Mouse (Mus musculus) stomach, postnatal 0 days (tissue): ENCODE data around the gene Gm11939. TPM values are rescaled to one million over a fixed set of nuclear protein-coding genes. Genes with fewer than 3 reads are reported as not detected.

ENCODE experiments used
- ATAC-seq: fragments of 200-750 bp; cut with Nextera tagmentation; 2 replicates; pipeline ENCODE4 v1.8.0; 2017; ENCODE audit not compliant: low FRiP score, low TSS enrichment
- DNase-seq: peaks from one replicate; pipeline ENCODE4 v3.0.0-alpha.2; 2016; ENCODE audit warnings: low spot score
- H3K27ac ChIP-seq: fragments of 300-500 bp; sonication (generic); replicated peaks from 2 replicates; pipeline ENCODE4 v1.5.1; 2014; ENCODE audit warnings: mild to moderate bottlenecking, control low read depth
- H3K27me3 ChIP-seq: fragments of 300-500 bp; sonication (generic); 2 replicates; pipeline ENCODE4 v1.6.1; 2014; ENCODE audit warnings: low read length; ENCODE audit not compliant: control insufficient read depth, insufficient read depth
- H3K36me3 ChIP-seq: fragments of 300-500 bp; sonication (generic); 2 replicates; pipeline ENCODE4 v1.6.1; 2014; ENCODE audit warnings: low read length, mixed read lengths; ENCODE audit not compliant: control insufficient read depth, insufficient read depth
- H3K4me1 ChIP-seq: fragments of 300-500 bp; sonication (generic); replicated peaks from 2 replicates; pipeline ENCODE4 v1.6.1; 2014; ENCODE audit warnings: antibody characterized with exemption; ENCODE audit not compliant: control insufficient read depth, insufficient read depth
- H3K4me2 ChIP-seq: fragments of 300-500 bp; sonication (generic); replicated peaks from 2 replicates; pipeline ENCODE4 v1.6.1; 2014; ENCODE audit warnings: low read depth, mild to moderate bottlenecking, control low read depth, moderate library complexity
- H3K4me3 ChIP-seq: fragments of 300-500 bp; sonication (generic); 2 replicates; pipeline ENCODE4 v1.5.1; 2014; ENCODE audit warnings: low read depth, low read length, control low read depth
- H3K9ac ChIP-seq: fragments of 300-500 bp; sonication (generic); 2 replicates; pipeline ENCODE4 v1.6.1; 2014; ENCODE audit warnings: mild to moderate bottlenecking, low read length, control low read depth, mixed read lengths
- H3K9me3 ChIP-seq: fragments of 300-500 bp; sonication (generic); 2 replicates; pipeline ENCODE4 v1.6.1; 2016; ENCODE audit warnings: low read length; ENCODE audit not compliant: control insufficient read depth
- CTCF ChIP-seq: IDR thresholded peaks from 2 replicates; pipeline ENCODE4 v1.5.1; 2016; ENCODE audit warnings: antibody characterized with exemption, low read depth, mild to moderate bottlenecking, moderate library complexity
- EP300 ChIP-seq: optimal IDR thresholded peaks from 2 replicates; pipeline ENCODE3; 2016; ENCODE audit warnings: antibody characterized with exemption
- WGBS: fragments of 180-500 bp; shearing (Covaris S2); extraction: QIAGEN DNeasy Blood & Tissue Kit; methylation state at CpG from one replicate; pipeline ENCODE4 v1.1.7; 2014; 5-methylcytosine and 5-hydroxymethylcytosine counted together
- polyA plus RNA-seq: library from polyadenylated mRNA; unstranded; fragments of >200 nt; fragmentation: Nextera tagmentation; extraction: Ambion mirVana; gene quantifications from 2 replicates; pipeline ENCODE4 v1.2.1, GENCODE M21; 2015

The Gm11939 gene
- polyA plus RNA-seq, 1 experiment from 2014 or later, result not detected

- Histone ChIP-seq H3K4me2 (no peak overlapping the region), H3K27me3 (no peaks in the 10 kb centered on the region)
- WGBS, result 55% methylated on average over 9 of the region's 9 CpGs
Measured at GRCm38 (mm10) chr11:99539721-99540120, 19.5 kb downstream of the Gm11939 start.

GRCm38 (mm10) chr11:99521288-99521860 lies 37.9 kb downstream of the Gm11939 start, which contains the start of gene Krt39:
TSS of gene Krt39 (minus strand) at chr11:99521338.
- ATAC-seq (no peak), DNase-seq (no peak)
- no peak for TF ChIP-seq EP300
- no peak for TF ChIP-seq CTCF
- H3K27me3 ChIP-seq, result no peaks in the 10 kb centered on the region
- H3K4me1 ChIP-seq, result no peaks in the 10 kb centered on the region
- no peaks in the 10 kb centered on the region for H3K36me3 ChIP-seq
- no peak within 1 kb of the TSS for H3K27ac ChIP-seq
- no peaks in the 10 kb centered on the region for H3K9me3 ChIP-seq
- no peak within 1 kb of the TSS for H3K4me2 ChIP-seq
- no peak within 1 kb of the TSS for H3K4me3 ChIP-seq
- 71% methylated on average over 13 of the region's 13 CpGs for WGBS
- H3K9ac ChIP-seq, result no peak within 1 kb of the TSS

More at GRCm38 (mm10) chr11:99539721-99540120, 19.5 kb downstream of the Gm11939 start:
- Histone ChIP-seq H3K27ac (no peak overlapping the region), H3K9ac (no peak overlapping the region), H3K4me3 (no peak overlapping the region), H3K36me3 (no peaks in the 10 kb centered on the region), H3K4me1 (no peaks in the 10 kb centered on the region), H3K9me3 (no peaks in the 10 kb centered on the region)
- ATAC-seq (no peak), DNase-seq (peak; percentile 29)
- TF ChIP-seq CTCF (no peak), EP300 (no peak)

GRCm38 (mm10) chr11:99514098-99514497 lies 45.2 kb downstream of the Gm11939 start:
- H3K27me3 ChIP-seq, result no peaks in the 10 kb centered on the region
- no peak overlapping the region for H3K4me3 ChIP-seq
- no peaks in the 10 kb centered on the region for H3K4me1 ChIP-seq
- DNase-seq (peak; percentile 67), ATAC-seq (peak; percentile 88)
- no peaks in the 10 kb centered on the region for H3K9me3 ChIP-seq
- H3K27ac ChIP-seq, result peak overlapping the region; percentile 69
- no peak overlapping the region for H3K4me2 ChIP-seq
- 53% methylated on average over 8 of the region's 8 CpGs for WGBS
- no peaks in the 10 kb centered on the region for H3K36me3 ChIP-seq
- H3K9ac ChIP-seq, result no peak overlapping the region
- TF ChIP-seq EP300 (peak; percentile 88), CTCF (no peak)

Other genes with a start within 250 kb of the Gm11939 start
- gene Krt25, start 236.5 kb downstream of the Gm11939 start, polyA plus RNA-seq, result 0.12 TPM in 2 replicates
- not detected in 2 replicates for gene Krt26, start 221.5 kb downstream of the Gm11939 start, polyA plus RNA-seq
- not detected in 2 replicates for gene Krt27, start 208.4 kb downstream of the Gm11939 start, polyA plus RNA-seq
- gene Krt28, start 184.6 kb downstream of the Gm11939 start, polyA plus RNA-seq, result 0.10 TPM in 1 of 2 replicates, not detected in the other
- gene Krt10, start 170.1 kb downstream of the Gm11939 start, polyA plus RNA-seq, result 431 and 466 TPM in 2 replicates
- 0.16 and 0.21 TPM in 2 replicates for gene Krt12, start 137.2 kb downstream of the Gm11939 start, polyA plus RNA-seq
- gene Krt20, start 121.3 kb downstream of the Gm11939 start, polyA plus RNA-seq, result 110 and 119 TPM in 2 replicates
- gene Krt23, start 66.3 kb downstream of the Gm11939 start, polyA plus RNA-seq, result 204 and 221 TPM in 2 replicates
- gene Krt39, start 38.1 kb downstream of the Gm11939 start, polyA plus RNA-seq, result 0.07 TPM in 1 of 2 replicates, not detected in the other
- not detected in 2 replicates for gene Krt40, start 16.3 kb downstream of the Gm11939 start, polyA plus RNA-seq
- gene Krtap3-3, start 8.6 kb downstream of the Gm11939 start, polyA plus RNA-seq, result not detected in 2 replicates
- gene Krtap3-2, start 2.6 kb downstream of the Gm11939 start, polyA plus RNA-seq, result 0.19 and 0.34 TPM in 2 replicates
- gene Krtap3-1, start 7.2 kb upstream of the Gm11939 start, polyA plus RNA-seq, result not detected in 2 replicates
- gene Krtap1-5, start 21.6 kb upstream of the Gm11939 start, polyA plus RNA-seq, result not detected in 2 replicates
- gene Krtap1-4, start 24.2 kb upstream of the Gm11939 start, polyA plus RNA-seq, result not detected in 2 replicates
- gene Krtap1-3, start 31.9 kb upstream of the Gm11939 start, polyA plus RNA-seq, result not detected in 2 replicates
- gene Krtap9-3, start 38.6 kb upstream of the Gm11939 start, polyA plus RNA-seq, result not detected in 2 replicates
- gene Gm11938, start 43.8 kb upstream of the Gm11939 start, polyA plus RNA-seq, result not detected in 2 replicates
- gene Gm11937, start 50.7 kb upstream of the Gm11939 start, polyA plus RNA-seq, result not detected in 2 replicates
- gene Krtap2-4, start 55.4 kb upstream of the Gm11939 start, polyA plus RNA-seq, result not detected in 2 replicates
- not detected in 2 replicates for gene Gm11562, start 61.0 kb upstream of the Gm11939 start, polyA plus RNA-seq
- not detected in 2 replicates for gene Krtap4-1, start 68.8 kb upstream of the Gm11939 start, polyA plus RNA-seq
- gene Krtap4-2, start 75.6 kb upstream of the Gm11939 start, polyA plus RNA-seq, result not detected in 2 replicates
- not detected in 2 replicates for gene Krtap4-7, start 84.6 kb upstream of the Gm11939 start, polyA plus RNA-seq
- not detected in 2 replicates for gene Gm11555, start 90.8 kb upstream of the Gm11939 start, polyA plus RNA-seq
- gene Gm11563, start 99.5 kb upstream of the Gm11939 start, polyA plus RNA-seq, result not detected in 2 replicates
- not detected in 2 replicates for gene Krtap4-6, start 106.5 kb upstream of the Gm11939 start, polyA plus RNA-seq
- not detected in 2 replicates for gene Gm14190, start 131.3 kb upstream of the Gm11939 start, polyA plus RNA-seq
- gene Gm14180, start 174.8 kb upstream of the Gm11939 start, polyA plus RNA-seq, result not detected in 2 replicates
- gene Gm11595, start 213.4 kb upstream of the Gm11939 start, polyA plus RNA-seq, result not detected in 2 replicates
- not detected in 2 replicates for gene Krtap4-8, start 221.2 kb upstream of the Gm11939 start, polyA plus RNA-seq
- gene Krtap4-9, start 225.7 kb upstream of the Gm11939 start, polyA plus RNA-seq, result not detected in 2 replicates
- gene Gm11596, start 234.0 kb upstream of the Gm11939 start, polyA plus RNA-seq, result not detected in 2 replicates
- not detected in 2 replicates for gene Gm11569, start 239.5 kb upstream of the Gm11939 start, polyA plus RNA-seq
- gene Gm11554, start 245.0 kb upstream of the Gm11939 start, polyA plus RNA-seq, result not detected in 2 replicates